Mouse (Mus musculus) intestine, embryonic 14.5 days (tissue): Measurements from ENCODE around the gene Ago4. TPM values are rescaled to one million over a fixed set of nuclear protein-coding genes. Genes with fewer than 3 reads are reported as not detected.

ENCODE experiments used
- ATAC-seq: fragments of 200-750 bp; cut with Nextera tagmentation; replicated peaks from 2 replicates; pipeline ENCODE4 v1.8.0; 2017; ENCODE audit warnings: low read depth, moderate number of reproducible peaks, moderate TSS enrichment, moderate library complexity; ENCODE audit not compliant: low FRiP score, low TSS enrichment
- DNase-seq: peaks from one replicate; pipeline ENCODE4 v3.0.0-alpha.2; 2018; ENCODE audit warnings: low spot score
- H3K27ac ChIP-seq: fragments of 300-500 bp; sonication (generic); 2 replicates; pipeline ENCODE4 v1.5.1; 2014; ENCODE audit warnings: low read depth, mild to moderate bottlenecking, control low read depth
- H3K27me3 ChIP-seq: fragments of 300-500 bp; sonication (generic); replicated peaks from 2 replicates; pipeline ENCODE4 v1.6.1; 2014; ENCODE audit warnings: low read length, control low read depth; ENCODE audit not compliant: control insufficient read depth, insufficient read depth
- H3K36me3 ChIP-seq: fragments of 300-500 bp; sonication (generic); 2 replicates; pipeline ENCODE4 v1.6.1; 2014; ENCODE audit warnings: low read length, control low read depth; ENCODE audit not compliant: control insufficient read depth, insufficient read depth
- H3K4me1 ChIP-seq: fragments of 300-500 bp; sonication (generic); replicated peaks from 2 replicates; pipeline ENCODE4 v1.6.1; 2014; ENCODE audit warnings: low read length, control low read depth, mixed read lengths; ENCODE audit not compliant: control insufficient read depth, insufficient read depth
- H3K4me2 ChIP-seq: fragments of 300-500 bp; sonication (generic); 2 replicates; pipeline ENCODE4 v1.6.1; 2014; ENCODE audit warnings: low read length
- H3K4me3 ChIP-seq: fragments of 300-500 bp; sonication (generic); 2 replicates; pipeline ENCODE4 v1.5.1; 2014; ENCODE audit warnings: low read depth, low read length, control low read depth, mixed read lengths
- H3K9ac ChIP-seq: fragments of 300-500 bp; sonication (generic); 2 replicates; pipeline ENCODE4 v1.6.1; 2014; ENCODE audit warnings: mild to moderate bottlenecking, low read length
- H3K9me3 ChIP-seq: fragments of 300-500 bp; sonication (generic); 2 replicates; pipeline ENCODE4 v1.6.1; 2016; ENCODE audit warnings: low read length, control low read depth; ENCODE audit not compliant: control insufficient read depth
- WGBS: fragments of 180-500 bp; shearing (Covaris S2); extraction: QIAGEN DNeasy Blood & Tissue Kit; methylation state at CpG from one replicate; pipeline ENCODE4 v1.1.7; 2014; 5-methylcytosine and 5-hydroxymethylcytosine counted together
- polyA plus RNA-seq: library from polyadenylated mRNA; unstranded; fragments of >200 nt; fragmentation: Nextera tagmentation; extraction: Ambion mirVana; gene quantifications from 2 replicates; pipeline ENCODE4 v1.2.1, GENCODE M21; 2014

Gene Ago4
- polyA plus RNA-seq, 1 experiment from 2014 or later: 1.4 TPM

GRCm38 (mm10) chr4:126491977-126492376 is 41.3 kb downstream of the Ago4 start:
- DNase-seq (no peak), ATAC-seq (no peak)
- Histone ChIP-seq H3K4me1 (no peaks in the 10 kb centered on the region), H3K9me3 (no peaks in the 10 kb centered on the region), H3K27me3 (no peaks in the 10 kb centered on the region), H3K4me3 (no peak overlapping the region), H3K4me2 (no peak overlapping the region), H3K36me3 (no peaks in the 10 kb centered on the region), H3K27ac (no peak overlapping the region), H3K9ac (no peak overlapping the region)
- 63% methylated on average over 5 of the region's 5 CpGs for WGBS

- Histone ChIP-seq H3K9me3 (no peaks in the 10 kb centered on the region), H3K4me1 (no peaks in the 10 kb centered on the region), H3K9ac (no peak overlapping the region), H3K27me3 (no peaks in the 10 kb centered on the region), H3K36me3 (no peaks in the 10 kb centered on the region), H3K4me2 (no peak overlapping the region), H3K27ac (no peak overlapping the region), H3K4me3 (no peak overlapping the region)
- WGBS: 74% methylated on average over 12 of the region's 12 CpGs
- DNase-seq: no peak
- no peak for ATAC-seq
Observed at GRCm38 (mm10) chr4:126490726-126491125, 42.5 kb downstream of the Ago4 start.

- 86% methylated on average over 5 of the region's 5 CpGs for WGBS
- DNase-seq (no peak), ATAC-seq (no peak)
- no peaks in the 10 kb centered on the region for H3K9me3 ChIP-seq
- no peak overlapping the region for H3K27ac ChIP-seq
- no peak overlapping the region for H3K4me2 ChIP-seq
- H3K4me1 ChIP-seq: no peaks in the 10 kb centered on the region
- H3K9ac ChIP-seq: no peak overlapping the region
- H3K27me3 ChIP-seq: no peaks in the 10 kb centered on the region
- no peaks in the 10 kb centered on the region for H3K36me3 ChIP-seq
- H3K4me3 ChIP-seq: no peak overlapping the region
Observed at GRCm38 (mm10) chr4:126489811-126490210, 43.5 kb downstream of the Ago4 start.

GRCm38 (mm10) chr4:126486217-126486616 is 47.1 kb downstream of the Ago4 start:
- WGBS: 80% methylated on average over 1 of the region's 1 CpGs
- Histone ChIP-seq H3K4me3 (no peak overlapping the region), H3K36me3 (no peaks in the 10 kb centered on the region), H3K9me3 (no peaks in the 10 kb centered on the region), H3K4me2 (no peak overlapping the region), H3K4me1 (no peaks in the 10 kb centered on the region), H3K27me3 (no peaks in the 10 kb centered on the region), H3K27ac (no peak overlapping the region), H3K9ac (no peak overlapping the region)
- no peak for DNase-seq
- no peak for ATAC-seq

GRCm38 (mm10) chr4:126485065-126485464 is 48.2 kb downstream of the Ago4 start:
- no peak for DNase-seq
- H3K4me2 ChIP-seq: no peak overlapping the region
- no peaks in the 10 kb centered on the region for H3K27me3 ChIP-seq
- no peak overlapping the region for H3K4me3 ChIP-seq
- no peak overlapping the region for H3K9ac ChIP-seq
- H3K9me3 ChIP-seq: no peaks in the 10 kb centered on the region
- H3K36me3 ChIP-seq: no peaks in the 10 kb centered on the region
- H3K27ac ChIP-seq: no peak overlapping the region
- 80% methylated on average over 2 of the region's 2 CpGs for WGBS
- ATAC-seq: no peak
- H3K4me1 ChIP-seq: no peaks in the 10 kb centered on the region

GRCm38 (mm10) chr4:126483874-126484273 is 49.4 kb downstream of the Ago4 start:
- H3K27ac ChIP-seq: no peak overlapping the region
- DNase-seq: no peak
- H3K4me3 ChIP-seq: no peak overlapping the region
- no peaks in the 10 kb centered on the region for H3K9me3 ChIP-seq
- no peak for ATAC-seq
- no peak overlapping the region for H3K9ac ChIP-seq
- no peaks in the 10 kb centered on the region for H3K36me3 ChIP-seq
- H3K4me1 ChIP-seq: no peaks in the 10 kb centered on the region
- no peak overlapping the region for H3K4me2 ChIP-seq
- H3K27me3 ChIP-seq: no peaks in the 10 kb centered on the region
- WGBS: 81% methylated on average over 3 of the region's 3 CpGs

- no peak overlapping the region for H3K27ac ChIP-seq
- no peak overlapping the region for H3K4me3 ChIP-seq
- no peak overlapping the region for H3K4me2 ChIP-seq
- H3K4me1 ChIP-seq: no peaks in the 10 kb centered on the region
- H3K9me3 ChIP-seq: no peaks in the 10 kb centered on the region
- ATAC-seq (no peak), DNase-seq (no peak)
- no peaks in the 10 kb centered on the region for H3K27me3 ChIP-seq
- 83% methylated on average over 12 of the region's 12 CpGs for WGBS
- no peaks in the 10 kb centered on the region for H3K36me3 ChIP-seq
- no peak overlapping the region for H3K9ac ChIP-seq
Observed at GRCm38 (mm10) chr4:126482951-126483350, 50.3 kb downstream of the Ago4 start.

GRCm38 (mm10) chr4:126481461-126481860 is 51.8 kb downstream of the Ago4 start:
- no peaks in the 10 kb centered on the region for H3K9me3 ChIP-seq
- no peak overlapping the region for H3K4me3 ChIP-seq
- no peak overlapping the region for H3K27ac ChIP-seq
- no peak overlapping the region for H3K9ac ChIP-seq
- ATAC-seq (no peak), DNase-seq (no peak)
- no peak overlapping the region for H3K4me2 ChIP-seq
- 80% methylated on average over 5 of the region's 5 CpGs for WGBS
- H3K36me3 ChIP-seq: no peaks in the 10 kb centered on the region
- H3K4me1 ChIP-seq: no peaks in the 10 kb centered on the region
- H3K27me3 ChIP-seq: no peaks in the 10 kb centered on the region

GRCm38 (mm10) chr4:126480288-126480687 is 53.0 kb downstream of the Ago4 start:
- Histone ChIP-seq H3K4me3 (no peak overlapping the region), H3K9me3 (no peaks in the 10 kb centered on the region), H3K4me1 (no peaks in the 10 kb centered on the region), H3K27ac (no peak overlapping the region), H3K36me3 (no peaks in the 10 kb centered on the region), H3K9ac (no peak overlapping the region), H3K27me3 (no peaks in the 10 kb centered on the region), H3K4me2 (no peak overlapping the region)
- 48% methylated on average over 3 of the region's 3 CpGs for WGBS
- ATAC-seq: no peak
- DNase-seq: no peak
